Mouse (Mus musculus): Measurements from ENCODE around the gene Cdkal1. TPM values are rescaled to one million over a fixed set of nuclear protein-coding genes. Genes with fewer than 3 reads are reported as not detected.

Cdkal1 gene
- polyA plus RNA-seq, 1 experiment from 2014 or later: 8.2 TPM

DNA sequence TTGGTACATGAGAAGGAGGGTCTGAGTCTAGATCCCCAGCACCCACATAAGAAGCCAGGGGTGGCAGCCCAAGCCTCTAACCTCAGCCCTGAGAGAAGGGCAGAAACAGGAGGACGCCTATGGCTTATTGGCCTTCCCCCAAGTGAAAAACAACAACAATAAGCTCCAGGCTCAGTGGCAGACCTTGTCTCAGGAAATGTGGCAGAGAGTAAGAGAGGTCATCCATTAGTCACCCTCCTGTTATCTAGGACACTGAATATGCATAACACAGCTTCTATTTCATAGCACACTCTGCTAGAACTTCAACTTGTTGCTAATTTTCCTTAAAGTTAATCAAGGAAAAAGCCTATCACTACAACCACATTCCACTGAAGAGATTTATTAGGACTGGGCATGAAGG lies 154.1 kb downstream of the Cdkal1 start:
- Histone ChIP-seq H3K4me1 (replicated peaks) (no peaks in the 10 kb centered on the region), H3K4me3 (replicated peaks) (no peak overlapping the region), H3K9me3 (replicated peaks) (no peaks in the 10 kb centered on the region), H3K36me3 (replicated peaks) (no peaks in the 10 kb centered on the region), H3K4me2 (no peak overlapping the region), H3K27me3 (no peaks in the 10 kb centered on the region), H3K9ac (no peak overlapping the region), H3K27ac (replicated peaks) (no peak overlapping the region)
- WGBS (ENCODE audit: insufficient replicate concordance): 54% methylated on average over 1 of the region's 1 CpGs
- no peak for ATAC-seq (ENCODE audit: insufficient read depth)

DNA sequence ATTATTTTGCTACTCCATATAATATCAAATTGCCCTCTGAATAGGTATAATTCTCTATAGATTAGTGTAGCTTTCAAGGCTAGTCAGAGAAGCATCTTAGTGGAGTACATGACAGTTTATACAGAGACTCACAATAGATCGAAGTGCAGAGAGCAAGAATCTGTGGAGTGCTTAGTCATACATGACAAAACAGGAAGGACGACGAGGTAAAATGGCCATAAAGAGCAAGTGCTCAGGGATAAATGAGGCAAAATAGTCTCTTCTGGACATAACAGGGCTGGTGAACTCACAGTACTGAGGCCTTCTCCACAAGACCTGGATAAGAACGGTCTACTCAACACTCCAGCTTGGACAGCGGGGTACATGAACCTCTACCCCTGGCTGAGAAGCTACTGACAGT lies 155.6 kb downstream of the Cdkal1 start:
- no peak for ATAC-seq (ENCODE audit: insufficient read depth)
- Histone ChIP-seq H3K4me1 (replicated peaks) (no peaks in the 10 kb centered on the region), H3K4me3 (replicated peaks) (no peak overlapping the region), H3K9me3 (replicated peaks) (no peaks in the 10 kb centered on the region), H3K36me3 (replicated peaks) (no peaks in the 10 kb centered on the region), H3K27ac (replicated peaks) (no peak overlapping the region), H3K9ac (no peak overlapping the region), H3K4me2 (no peak overlapping the region), H3K27me3 (no peaks in the 10 kb centered on the region)
- WGBS (ENCODE audit: insufficient replicate concordance): 71% methylated on average over 5 of the region's 5 CpGs

DNA sequence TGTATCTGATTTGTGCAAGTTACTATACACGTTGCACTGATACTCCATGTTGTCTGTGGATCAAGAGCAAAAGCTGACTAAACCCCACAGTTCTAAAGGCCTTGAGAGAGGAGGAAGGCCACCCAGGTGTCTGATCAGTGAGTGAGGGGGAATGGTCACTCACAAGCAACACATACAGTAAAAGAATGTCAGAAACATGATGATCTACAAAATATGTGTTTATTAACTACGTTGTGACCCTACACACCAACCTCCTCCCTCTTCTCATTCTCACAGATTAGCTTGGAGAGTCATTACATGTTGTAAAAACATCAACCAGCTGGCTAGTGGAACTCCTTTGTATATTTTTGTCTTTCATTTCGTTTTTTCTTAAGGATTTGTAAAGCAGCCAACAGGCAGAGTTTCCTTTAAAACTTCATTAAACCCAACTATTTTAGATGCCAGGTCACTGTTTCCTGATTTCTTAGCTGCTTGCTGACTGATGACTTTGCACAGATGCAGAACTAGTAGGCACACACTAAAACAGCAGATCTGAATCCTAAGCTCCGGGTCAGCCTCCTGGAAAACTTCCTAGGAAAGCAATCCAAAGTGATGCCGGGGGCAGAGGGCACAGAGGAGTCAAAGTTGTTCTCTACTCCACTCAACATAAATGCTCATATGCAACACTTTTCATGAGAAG lies 157.0 kb downstream of the Cdkal1 start:
- H3K9ac ChIP-seq: no peak overlapping the region
- no peak overlapping the region for H3K4me3 ChIP-seq (replicated peaks)
- H3K4me2 ChIP-seq: no peak overlapping the region
- WGBS (ENCODE audit: insufficient replicate concordance): 56% methylated on average over 5 of the region's 5 CpGs
- H3K27me3 ChIP-seq: no peaks in the 10 kb centered on the region
- H3K27ac ChIP-seq (replicated peaks): no peak overlapping the region
- no peak for ATAC-seq (ENCODE audit: insufficient read depth)
- no peaks in the 10 kb centered on the region for H3K9me3 ChIP-seq (replicated peaks)
- H3K36me3 ChIP-seq (replicated peaks): no peaks in the 10 kb centered on the region
- H3K4me1 ChIP-seq (replicated peaks): no peaks in the 10 kb centered on the region

DNA sequence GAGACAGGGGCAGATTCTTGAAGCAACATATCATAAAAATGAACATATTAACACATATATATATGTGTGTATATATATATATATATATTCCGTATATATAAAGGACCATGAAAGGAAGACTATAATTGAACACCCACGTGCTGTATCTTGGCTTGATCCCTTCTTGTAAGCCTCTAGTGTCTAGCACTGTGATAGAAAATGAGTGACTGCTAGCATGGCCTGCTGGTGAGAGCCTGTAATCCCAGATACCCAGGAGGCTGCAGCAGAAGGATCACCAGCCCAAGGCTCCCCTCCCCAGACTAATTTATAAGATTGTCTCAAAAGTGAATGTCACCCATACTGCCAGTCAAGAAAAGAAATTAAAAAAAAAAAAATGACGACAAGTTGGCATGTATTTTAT lies 158.2 kb downstream of the Cdkal1 start:
- Histone ChIP-seq H3K36me3 (replicated peaks) (no peaks in the 10 kb centered on the region), H3K27ac (replicated peaks) (no peak overlapping the region), H3K9ac (no peak overlapping the region), H3K4me1 (replicated peaks) (no peaks in the 10 kb centered on the region), H3K4me2 (no peak overlapping the region), H3K4me3 (replicated peaks) (no peak overlapping the region), H3K27me3 (no peaks in the 10 kb centered on the region), H3K9me3 (replicated peaks) (no peaks in the 10 kb centered on the region)
- ATAC-seq (ENCODE audit: insufficient read depth): no peak
- 64% methylated on average over 3 of the region's 3 CpGs for WGBS (ENCODE audit: insufficient replicate concordance)

DNA sequence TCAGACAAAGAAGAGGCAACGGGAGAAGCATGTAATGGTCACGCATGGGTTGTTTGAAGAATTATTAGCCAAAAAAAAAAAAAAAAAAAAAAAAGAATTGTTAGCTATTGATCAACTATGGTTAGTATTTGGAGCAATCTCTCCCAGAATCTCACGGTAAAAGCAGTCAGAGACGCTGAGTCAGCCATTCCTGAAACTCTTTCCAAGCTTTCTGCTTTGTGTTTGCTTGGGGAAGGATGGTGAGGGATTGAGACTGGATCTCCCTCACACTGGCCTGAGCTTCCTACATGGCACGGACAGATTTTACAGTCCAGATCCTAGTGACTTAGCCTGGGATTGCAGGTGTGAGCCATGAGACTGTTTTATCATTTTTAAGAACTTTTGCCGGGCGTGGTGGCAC lies 164.7 kb downstream of the Cdkal1 start:
- Histone ChIP-seq H3K4me1 (replicated peaks) (peaks cover 3% of the 10 kb centered on the region; the same call in 1 of the 2 replicates), H3K27ac (replicated peaks) (no peak overlapping the region), H3K4me3 (replicated peaks) (no peak overlapping the region), H3K9me3 (replicated peaks) (no peaks in the 10 kb centered on the region), H3K9ac (no peak overlapping the region), H3K36me3 (replicated peaks) (no peaks in the 10 kb centered on the region), H3K27me3 (no peaks in the 10 kb centered on the region), H3K4me2 (no peak overlapping the region)
- ATAC-seq (ENCODE audit: insufficient read depth): no peak
- 70% methylated on average over 7 of the region's 7 CpGs for WGBS (ENCODE audit: insufficient replicate concordance)

DNA sequence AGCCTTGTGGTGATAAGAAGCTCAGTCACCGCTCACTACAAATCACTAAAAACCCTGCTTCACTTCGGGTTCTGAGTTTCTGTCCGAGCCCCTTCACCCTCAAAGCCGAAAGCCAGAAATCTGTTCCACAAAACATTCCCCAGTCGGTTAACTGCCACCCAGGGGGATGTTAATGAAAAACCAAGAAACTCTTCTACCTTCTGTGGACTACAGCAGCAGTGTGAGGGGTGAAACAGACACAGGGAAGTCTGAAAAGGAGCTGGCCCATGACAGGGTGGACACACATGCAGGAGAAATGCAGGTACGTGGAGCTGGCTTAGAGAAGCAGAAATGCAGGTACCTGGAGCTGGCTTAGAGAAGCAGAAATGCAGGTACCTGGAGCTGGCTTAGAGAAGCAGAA lies 166.6 kb downstream of the Cdkal1 start:
- Histone ChIP-seq H3K27me3 (no peaks in the 10 kb centered on the region), H3K36me3 (replicated peaks) (no peaks in the 10 kb centered on the region), H3K4me3 (replicated peaks) (no peak overlapping the region), H3K9me3 (replicated peaks) (no peaks in the 10 kb centered on the region), H3K4me1 (replicated peaks) (peaks cover 3% of the 10 kb centered on the region; the same call in 1 of the 2 replicates), H3K4me2 (no peak overlapping the region), H3K27ac (replicated peaks) (no peak overlapping the region), H3K9ac (no peak overlapping the region)
- WGBS (ENCODE audit: insufficient replicate concordance): 48% methylated on average over 6 of the region's 6 CpGs
- ATAC-seq (ENCODE audit: insufficient read depth): no peak

GRCm38 (mm10) chr13:29687872-29688271 lies 167.6 kb downstream of the Cdkal1 start:
- Histone ChIP-seq H3K4me2 (no peak overlapping the region), H3K4me1 (replicated peaks) (peaks cover 3% of the 10 kb centered on the region; the same call in 1 of the 2 replicates), H3K27ac (replicated peaks) (no peak overlapping the region), H3K27me3 (no peaks in the 10 kb centered on the region), H3K4me3 (replicated peaks) (no peak overlapping the region), H3K9ac (no peak overlapping the region), H3K9me3 (replicated peaks) (no peaks in the 10 kb centered on the region), H3K36me3 (replicated peaks) (no peaks in the 10 kb centered on the region)
- WGBS (ENCODE audit: insufficient replicate concordance): 18% methylated on average over 7 of the region's 7 CpGs
- no peak for ATAC-seq (ENCODE audit: insufficient read depth)

DNA sequence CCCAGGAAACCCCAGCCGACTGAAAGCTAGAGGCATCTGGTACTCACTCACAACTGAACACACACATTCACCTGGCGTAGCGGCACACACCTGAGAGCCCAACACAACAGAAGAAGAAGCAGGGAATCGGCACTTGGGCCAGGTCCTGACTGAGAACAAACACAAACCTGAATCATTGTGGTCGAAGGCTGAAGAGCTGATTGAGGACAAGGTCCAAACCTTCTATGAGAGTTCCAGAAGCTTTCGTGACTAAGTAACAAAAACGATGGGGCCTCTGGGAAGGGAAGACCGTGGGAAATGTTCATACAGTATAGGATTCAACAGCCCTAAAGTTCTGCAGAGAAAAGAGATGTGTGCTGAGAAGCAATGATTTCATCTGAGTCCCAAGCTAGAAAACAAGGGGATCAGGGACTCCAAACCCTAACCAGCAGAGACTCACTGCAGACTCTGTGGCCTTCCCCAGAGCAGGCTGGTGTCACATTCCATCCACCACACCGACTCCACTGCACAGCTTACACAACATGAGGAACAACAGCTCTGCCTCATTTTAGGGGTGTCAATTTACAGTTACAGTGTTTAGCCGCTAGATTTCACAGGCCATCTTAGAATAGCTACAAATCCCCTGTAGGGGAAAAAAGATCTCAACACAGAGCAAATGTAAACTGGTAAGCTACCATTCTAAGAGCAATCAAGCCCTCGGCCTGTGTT lies 175.8 kb downstream of the Cdkal1 start:
- no peak overlapping the region for H3K4me3 ChIP-seq (replicated peaks)
- H3K4me1 ChIP-seq (replicated peaks): no peaks in the 10 kb centered on the region
- ATAC-seq (ENCODE audit: insufficient read depth): no peak
- 63% methylated on average over 11 of the region's 11 CpGs for WGBS (ENCODE audit: insufficient replicate concordance)
- H3K4me2 ChIP-seq: no peak overlapping the region
- no peaks in the 10 kb centered on the region for H3K9me3 ChIP-seq (replicated peaks)
- no peak overlapping the region for H3K27ac ChIP-seq (replicated peaks)
- no peaks in the 10 kb centered on the region for H3K36me3 ChIP-seq (replicated peaks)
- H3K9ac ChIP-seq: no peak overlapping the region
- H3K27me3 ChIP-seq: no peaks in the 10 kb centered on the region

DNA sequence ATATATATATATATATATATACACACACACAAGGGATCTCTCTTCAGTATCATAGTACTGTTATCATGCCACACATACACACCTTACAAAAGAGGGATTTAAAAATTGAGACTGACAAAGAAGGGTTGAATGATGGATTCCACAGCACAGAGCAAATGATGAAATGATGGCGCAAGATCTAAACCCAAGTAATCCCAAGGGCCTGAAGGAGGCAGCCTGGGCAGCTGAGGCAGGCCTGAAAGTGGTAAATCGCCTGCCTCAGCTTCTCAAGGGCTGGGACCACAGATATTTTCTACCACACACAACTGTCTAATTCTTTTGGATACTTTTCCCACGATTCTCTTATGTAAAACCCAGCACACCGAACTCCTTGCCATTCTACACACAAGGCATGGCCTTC lies 177.9 kb downstream of the Cdkal1 start:
- ATAC-seq (ENCODE audit: insufficient read depth): no peak

DNA sequence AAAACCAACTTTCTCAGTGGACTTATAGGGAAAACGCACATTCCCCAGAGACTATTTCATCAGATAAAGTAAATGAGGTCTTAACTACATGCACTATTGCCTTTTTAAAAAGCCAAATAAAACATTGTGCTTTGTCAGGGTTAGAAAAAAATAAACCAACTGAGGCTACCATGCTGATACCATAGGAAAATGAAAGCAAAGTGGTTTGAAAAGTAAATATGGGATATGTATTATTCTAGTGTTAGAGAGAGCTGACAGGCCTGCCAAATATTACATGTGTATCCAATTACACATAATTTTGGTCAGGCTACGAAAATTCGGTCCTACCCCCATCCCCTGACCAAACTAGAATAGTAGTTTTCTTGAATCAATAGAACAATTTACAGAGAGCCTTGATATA lies 184.8 kb downstream of the Cdkal1 start:
- H3K4me2 ChIP-seq: no peak overlapping the region

More for the DNA sequence above, 177.9 kb downstream of the Cdkal1 start:
- Histone ChIP-seq H3K9ac (no peak overlapping the region), H3K4me1 (replicated peaks) (no peaks in the 10 kb centered on the region), H3K36me3 (replicated peaks) (no peaks in the 10 kb centered on the region), H3K4me2 (no peak overlapping the region), H3K27ac (replicated peaks) (no peak overlapping the region), H3K9me3 (replicated peaks) (no peaks in the 10 kb centered on the region), H3K4me3 (replicated peaks) (no peak overlapping the region), H3K27me3 (no peaks in the 10 kb centered on the region)
- WGBS (ENCODE audit: insufficient replicate concordance): 66% methylated on average over 4 of the region's 4 CpGs

GRCm38 (mm10) chr13:29663908-29664307 lies 191.6 kb downstream of the Cdkal1 start:
- Histone ChIP-seq H3K27me3 (no peaks in the 10 kb centered on the region), H3K9ac (no peak overlapping the region), H3K36me3 (replicated peaks) (no peaks in the 10 kb centered on the region), H3K4me3 (replicated peaks) (no peak overlapping the region), H3K27ac (replicated peaks) (no peak overlapping the region), H3K4me2 (no peak overlapping the region), H3K9me3 (replicated peaks) (no peaks in the 10 kb centered on the region), H3K4me1 (replicated peaks) (no peaks in the 10 kb centered on the region)
- ATAC-seq (ENCODE audit: insufficient read depth): no peak
- 23% methylated on average over 3 of the region's 3 CpGs for WGBS (ENCODE audit: insufficient replicate concordance)

More for the DNA sequence above, 184.8 kb downstream of the Cdkal1 start:
- no peak for ATAC-seq (ENCODE audit: insufficient read depth)
- no peaks in the 10 kb centered on the region for H3K27me3 ChIP-seq
- H3K4me1 ChIP-seq (replicated peaks): no peaks in the 10 kb centered on the region
- H3K4me3 ChIP-seq (replicated peaks): no peak overlapping the region
- whole genome bisulfite sequencing (ENCODE audit: insufficient replicate concordance): 57% methylated on average over 3 of the region's 3 CpGs
- H3K9me3 ChIP-seq (replicated peaks): no peaks in the 10 kb centered on the region
- H3K27ac ChIP-seq (replicated peaks): no peak overlapping the region
- no peak overlapping the region for H3K9ac ChIP-seq
- H3K36me3 ChIP-seq (replicated peaks): no peaks in the 10 kb centered on the region

All from liver, embryonic 15.5 days (tissue).